Mouse (Mus musculus) heart, postnatal 0 days (tissue): Measurements from ENCODE around the gene Lrrc45. TPM values are rescaled to one million over a fixed set of nuclear protein-coding genes. Genes with fewer than 3 reads are reported as not detected.

Source experiments
- ATAC-seq: fragments of 200-750 bp; cut with Nextera tagmentation; 2 replicates; pipeline ENCODE4 v1.8.0; 2017; ENCODE audit warnings: low read depth, moderate number of reproducible peaks, moderate library complexity; ENCODE audit not compliant: insufficient read depth
- DNase-seq: peaks from one replicate; pipeline ENCODE4 v3.0.0-alpha.2; 2016; ENCODE audit warnings: low spot score
- H3K27ac ChIP-seq: fragments of 300-500 bp; sonication (generic); 2 replicates; pipeline ENCODE4 v1.5.1; 2014; ENCODE audit warnings: low read depth, mild to moderate bottlenecking
- H3K27me3 ChIP-seq: fragments of 300-500 bp; sonication (generic); 2 replicates; pipeline ENCODE4 v1.6.1; 2014; ENCODE audit warnings: low read length, mixed read lengths; ENCODE audit not compliant: control insufficient read depth, insufficient read depth
- H3K36me3 ChIP-seq: fragments of 300-500 bp; sonication (generic); replicated peaks from 2 replicates; pipeline ENCODE4 v1.6.1; 2014; ENCODE audit warnings: low read length, mixed read lengths; ENCODE audit not compliant: control insufficient read depth, insufficient read depth
- H3K4me1 ChIP-seq: fragments of 300-500 bp; sonication (generic); 2 replicates; pipeline ENCODE4 v1.6.1; 2014; ENCODE audit warnings: antibody characterized with exemption; ENCODE audit not compliant: control insufficient read depth, insufficient read depth
- H3K4me2 ChIP-seq: fragments of 300-500 bp; sonication (generic); 2 replicates; pipeline ENCODE4 v1.6.1; 2014; ENCODE audit warnings: low read depth, mild to moderate bottlenecking, low read length, moderate library complexity
- H3K4me3 ChIP-seq: fragments of 300-500 bp; sonication (generic); 2 replicates; pipeline ENCODE4 v1.5.1; 2014; ENCODE audit warnings: low read depth, low read length
- H3K9ac ChIP-seq: fragments of 300-500 bp; sonication (generic); replicated peaks from 2 replicates; pipeline ENCODE4 v1.6.1; 2014; ENCODE audit warnings: low read depth, low read length, mixed read lengths
- H3K9me3 ChIP-seq: fragments of 300-500 bp; sonication (generic); replicated peaks from 2 replicates; pipeline ENCODE4 v1.6.1; 2016; ENCODE audit warnings: low read length; ENCODE audit not compliant: control insufficient read depth
- CTCF ChIP-seq: IDR thresholded peaks from 2 replicates; pipeline ENCODE4 v1.5.1; 2016; ENCODE audit warnings: antibody characterized with exemption, control low read depth, low read depth
- EP300 ChIP-seq: IDR thresholded peaks from 2 replicates; pipeline ENCODE4 v1.6.1; 2016; ENCODE audit warnings: antibody characterized with exemption, low read depth
- WGBS: fragments of 180-500 bp; shearing (Covaris S2); extraction: QIAGEN DNeasy Blood & Tissue Kit; methylation state at CpG from one replicate; pipeline ENCODE4 v1.1.7; 2014; 5-methylcytosine and 5-hydroxymethylcytosine counted together
- polyA plus RNA-seq: library from polyadenylated mRNA; unstranded; fragments of >200 nt; fragmentation: Nextera tagmentation; extraction: Ambion mirVana; gene quantifications from 2 replicates; pipeline ENCODE4 v1.2.1, GENCODE M21; 2015
- total RNA-seq: library from RNA; depleted of rRNA; stranded (reverse); fragments of >200 nt; gene quantifications from 2 replicates; pipeline ENCODE4 v1.2.3, GENCODE M21; 2014; ENCODE audit warnings: low replicate concordance

Gene Lrrc45
- total and polyA plus RNA-seq, 2 experiments from 2014 or later = 12.4 to 28.3 TPM

- TF ChIP-seq CTCF (peak; percentile 97), EP300 (no peak)
- WGBS = 11% methylated on average over 17 of the region's 17 CpGs
- Histone ChIP-seq H3K36me3 (peaks cover 11% of the 10 kb centered on the region), H3K9ac (no peak overlapping the region), H3K4me3 (peak overlapping the region; percentile 61), H3K4me2 (peak overlapping the region; percentile 97), H3K9me3 (no peaks in the 10 kb centered on the region), H3K27ac (no peak overlapping the region), H3K27me3 (peaks cover 20% of the 10 kb centered on the region), H3K4me1 (peaks cover 13% of the 10 kb centered on the region)
- DNase-seq (peak; percentile 92), ATAC-seq (peak; percentile 55)
Observed at GRCm38 (mm10) chr11:120720450-120720849, 6.7 kb downstream of the Lrrc45 start.

- Histone ChIP-seq H3K4me1 (peaks cover 13% of the 10 kb centered on the region), H3K36me3 (peaks cover 11% of the 10 kb centered on the region), H3K9me3 (no peaks in the 10 kb centered on the region), H3K4me3 (peak within 1 kb of the TSS; percentile 61), H3K27ac (no peak within 1 kb of the TSS), H3K9ac (peak within 1 kb of the TSS; percentile 64), H3K27me3 (peaks cover 27% of the 10 kb centered on the region), H3K4me2 (peak within 1 kb of the TSS; percentile 97)
- TF ChIP-seq EP300 = no peak
- TF ChIP-seq CTCF = no peak
- peak; percentile 32 for DNase-seq
- ATAC-seq = peak; percentile 61
- 1% methylated on average over 82 of the region's 90 CpGs for WGBS
Observed at GRCm38 (mm10) chr11:120721124-120722066, 7.7 kb downstream of the Lrrc45 start, which contains the start of gene Rac3. Gene Rac3 (plus strand): TSS chr11:120721470.

GRCm38 (mm10) chr11:120722067-120722630 lies 8.4 kb downstream of the Lrrc45 start:
- Histone ChIP-seq H3K9ac (no peak overlapping the region), H3K4me1 (peaks cover 13% of the 10 kb centered on the region), H3K27me3 (peaks cover 27% of the 10 kb centered on the region), H3K36me3 (peaks cover 11% of the 10 kb centered on the region), H3K4me2 (peak overlapping the region; percentile 97), H3K4me3 (peak overlapping the region; percentile 61), H3K9me3 (no peaks in the 10 kb centered on the region), H3K27ac (no peak overlapping the region)
- TF ChIP-seq CTCF (no peak), EP300 (no peak)
- no peak for ATAC-seq
- 24% methylated on average over 21 of the region's 21 CpGs for WGBS
- no peak for DNase-seq

- Histone ChIP-seq H3K27me3 (peaks cover 27% of the 10 kb centered on the region), H3K4me1 (peaks cover 13% of the 10 kb centered on the region), H3K4me2 (no peak overlapping the region), H3K36me3 (peaks cover 7% of the 10 kb centered on the region; the same call in 1 of the 2 replicates), H3K27ac (no peak overlapping the region), H3K4me3 (no peak overlapping the region), H3K9ac (no peak overlapping the region), H3K9me3 (no peaks in the 10 kb centered on the region)
- TF ChIP-seq CTCF (no peak), EP300 (no peak)
- ATAC-seq (no peak), DNase-seq (no peak)
- WGBS = 86% methylated on average over 11 of the region's 11 CpGs
Observed at GRCm38 (mm10) chr11:120722761-120723382, 9.1 kb downstream of the Lrrc45 start.

- Histone ChIP-seq H3K9me3 (no peaks in the 10 kb centered on the region), H3K27me3 (peaks cover 27% of the 10 kb centered on the region), H3K4me2 (no peak overlapping the region), H3K36me3 (peaks cover 4% of the 10 kb centered on the region; the same call in 1 of the 2 replicates), H3K4me1 (peaks cover 13% of the 10 kb centered on the region), H3K9ac (no peak overlapping the region), H3K4me3 (no peak overlapping the region), H3K27ac (no peak overlapping the region)
- no peak for ATAC-seq
- no peak for DNase-seq
- TF ChIP-seq CTCF (no peak), EP300 (no peak)
- WGBS = 73% methylated on average over 7 of the region's 7 CpGs
Observed at GRCm38 (mm10) chr11:120723509-120723908, 9.8 kb downstream of the Lrrc45 start.
